Mouse (Mus musculus): ENCODE results near the gene Gdpd5. TPM values are rescaled to one million over a fixed set of nuclear protein-coding genes. Genes with fewer than 3 reads are reported as not detected.

The Gdpd5 gene
- polyA plus RNA-seq, 1 experiment from 2014 or later: 24.9 TPM

- Histone ChIP-seq H3K9me3 (ENCODE audit: control insufficient read depth, low read length) (no peaks in the 10 kb centered on the region), H3K27me3 (ENCODE audit: control insufficient read depth, insufficient read depth, low read length) (no peaks in the 10 kb centered on the region), H3K4me2 (ENCODE audit: low read length) (peak overlapping the region; percentile 67), H3K4me3 (ENCODE audit: control insufficient read depth in 1 of 2, insufficient read depth in 1 of 2, low read depth in 1 of 2, low read length in 2 of 2) (no peak overlapping the region), H3K36me3 (ENCODE audit: control insufficient read depth, insufficient read depth, low read length) (no peaks in the 10 kb centered on the region), H3K27ac (replicated peaks in 1 of 2; ENCODE audit: control insufficient read depth in 1 of 2, insufficient read depth in 1 of 2, low read depth in 2 of 2, low read length in 2 of 2) (peak overlapping the region; percentile 99 to 100), H3K9ac (ENCODE audit: low read length) (peak overlapping the region; percentile 76; the same call in 1 of the 2 replicates), H3K4me1 (ENCODE audit: control insufficient read depth in 2 of 2, insufficient read depth in 2 of 2, low read length in 2 of 2) (peaks cover 50 to 65% of the 10 kb centered on the region in 2 experiments)
- WGBS: 17% methylated on average over 7 of the region's 7 CpGs
- ATAC-seq (ENCODE audit: insufficient number of reproducible peaks, insufficient read depth, low FRiP score, low read depth): no peak
Observed at GRCm38 (mm10) chr7:99357201-99357600, 24.0 kb upstream of the Gdpd5 start.

- Histone ChIP-seq H3K9me3 (ENCODE audit: control insufficient read depth, low read length) (no peaks in the 10 kb centered on the region), H3K4me2 (ENCODE audit: low read length) (no peak overlapping the region), H3K27ac (replicated peaks in 1 of 2; ENCODE audit: control insufficient read depth in 1 of 2, insufficient read depth in 1 of 2, low read depth in 2 of 2, low read length in 2 of 2) (no peak overlapping the region), H3K36me3 (ENCODE audit: control insufficient read depth, insufficient read depth, low read length) (no peaks in the 10 kb centered on the region), H3K9ac (ENCODE audit: low read length) (no peak overlapping the region), H3K4me3 (ENCODE audit: control insufficient read depth in 1 of 2, insufficient read depth in 1 of 2, low read depth in 1 of 2, low read length in 2 of 2) (no peak overlapping the region), H3K27me3 (ENCODE audit: control insufficient read depth, insufficient read depth, low read length) (no peaks in the 10 kb centered on the region), H3K4me1 (ENCODE audit: control insufficient read depth in 2 of 2, insufficient read depth in 2 of 2, low read length in 2 of 2) (peaks cover 47 to 62% of the 10 kb centered on the region in 2 experiments)
- no peak for ATAC-seq (ENCODE audit: insufficient number of reproducible peaks, insufficient read depth, low FRiP score, low read depth)
- WGBS: 85% methylated on average over 8 of the region's 8 CpGs
Observed at GRCm38 (mm10) chr7:99358371-99358770, 22.8 kb upstream of the Gdpd5 start.

- WGBS: 17% methylated on average over 10 of the region's 10 CpGs
- no peaks in the 10 kb centered on the region for H3K9me3 ChIP-seq (ENCODE audit: control insufficient read depth, low read length)
Observed at GRCm38 (mm10) chr7:99360021-99360802, 21.0 kb upstream of the Gdpd5 start.

GRCm38 (mm10) chr7:99360803-99361414, 20.3 kb upstream of the Gdpd5 start:
- H3K27ac ChIP-seq (replicated peaks in 1 of 2; ENCODE audit: control insufficient read depth in 1 of 2, insufficient read depth in 1 of 2, low read depth in 2 of 2, low read length in 2 of 2): peak overlapping the region; percentile 90
- H3K27me3 ChIP-seq (ENCODE audit: control insufficient read depth, insufficient read depth, low read length): no peaks in the 10 kb centered on the region
- ATAC-seq (ENCODE audit: insufficient number of reproducible peaks, insufficient read depth, low FRiP score, low read depth): no peak
- 40% methylated on average over 8 of the region's 8 CpGs for WGBS
- H3K9ac ChIP-seq (ENCODE audit: low read length): peak overlapping the region; percentile 48; the same call in 1 of the 2 replicates
- H3K4me3 ChIP-seq (ENCODE audit: control insufficient read depth in 1 of 2, insufficient read depth in 1 of 2, low read depth in 1 of 2, low read length in 2 of 2): no peak overlapping the region
- peaks cover 33 to 40% of the 10 kb centered on the region in 2 experiments for H3K4me1 ChIP-seq (ENCODE audit: control insufficient read depth in 2 of 2, insufficient read depth in 2 of 2, low read length in 2 of 2)
- H3K4me2 ChIP-seq (ENCODE audit: low read length): peak overlapping the region; percentile 12; the same call in 1 of the 2 replicates
- no peaks in the 10 kb centered on the region for H3K9me3 ChIP-seq (ENCODE audit: control insufficient read depth, low read length)
- H3K36me3 ChIP-seq (ENCODE audit: control insufficient read depth, insufficient read depth, low read length): no peaks in the 10 kb centered on the region

More at GRCm38 (mm10) chr7:99360021-99360802, 21.0 kb upstream of the Gdpd5 start:
- ATAC-seq (ENCODE audit: insufficient number of reproducible peaks, insufficient read depth, low FRiP score, low read depth): peak; percentile 84
- H3K4me3 ChIP-seq (ENCODE audit: control insufficient read depth in 1 of 2, insufficient read depth in 1 of 2, low read depth in 1 of 2, low read length in 2 of 2): no peak overlapping the region
- H3K9ac ChIP-seq (ENCODE audit: low read length): peak overlapping the region; percentile 54; the same call in 1 of the 2 replicates
- peaks cover 38 to 46% of the 10 kb centered on the region in 2 experiments for H3K4me1 ChIP-seq (ENCODE audit: control insufficient read depth in 2 of 2, insufficient read depth in 2 of 2, low read length in 2 of 2)
- H3K27me3 ChIP-seq (ENCODE audit: control insufficient read depth, insufficient read depth, low read length): no peaks in the 10 kb centered on the region
- peak overlapping the region; percentile 12; the same call in 1 of the 2 replicates for H3K4me2 ChIP-seq (ENCODE audit: low read length)
- peak overlapping the region; percentile 90 for H3K27ac ChIP-seq (replicated peaks in 1 of 2; ENCODE audit: control insufficient read depth in 1 of 2, insufficient read depth in 1 of 2, low read depth in 2 of 2, low read length in 2 of 2)
- no peaks in the 10 kb centered on the region for H3K36me3 ChIP-seq (ENCODE audit: control insufficient read depth, insufficient read depth, low read length)

GRCm38 (mm10) chr7:99362137-99362536, 19.1 kb upstream of the Gdpd5 start:
- H3K9ac ChIP-seq (ENCODE audit: low read length): no peak overlapping the region
- peaks cover 20 to 28% of the 10 kb centered on the region in 2 experiments for H3K4me1 ChIP-seq (ENCODE audit: control insufficient read depth in 2 of 2, insufficient read depth in 2 of 2, low read length in 2 of 2)
- H3K27me3 ChIP-seq (ENCODE audit: control insufficient read depth, insufficient read depth, low read length): no peaks in the 10 kb centered on the region
- 80% methylated on average over 2 of the region's 2 CpGs for WGBS
- no peak overlapping the region for H3K4me2 ChIP-seq (ENCODE audit: low read length)
- no peak overlapping the region for H3K4me3 ChIP-seq (ENCODE audit: control insufficient read depth in 1 of 2, insufficient read depth in 1 of 2, low read depth in 1 of 2, low read length in 2 of 2)
- no peak for ATAC-seq (ENCODE audit: insufficient number of reproducible peaks, insufficient read depth, low FRiP score, low read depth)
- H3K36me3 ChIP-seq (ENCODE audit: control insufficient read depth, insufficient read depth, low read length): no peaks in the 10 kb centered on the region
- no peak overlapping the region for H3K27ac ChIP-seq (replicated peaks in 1 of 2; ENCODE audit: control insufficient read depth in 1 of 2, insufficient read depth in 1 of 2, low read depth in 2 of 2, low read length in 2 of 2)
- H3K9me3 ChIP-seq (ENCODE audit: control insufficient read depth, low read length): no peaks in the 10 kb centered on the region

GRCm38 (mm10) chr7:99365069-99365468, 16.1 kb upstream of the Gdpd5 start:
- no peak overlapping the region for H3K27ac ChIP-seq (replicated peaks in 1 of 2; ENCODE audit: control insufficient read depth in 1 of 2, insufficient read depth in 1 of 2, low read depth in 2 of 2, low read length in 2 of 2)
- H3K4me3 ChIP-seq (ENCODE audit: control insufficient read depth in 1 of 2, insufficient read depth in 1 of 2, low read depth in 1 of 2, low read length in 2 of 2): no peak overlapping the region
- no peaks in the 10 kb centered on the region for H3K36me3 ChIP-seq (ENCODE audit: control insufficient read depth, insufficient read depth, low read length)
- H3K9ac ChIP-seq (ENCODE audit: low read length): no peak overlapping the region
- no peak for ATAC-seq (ENCODE audit: insufficient number of reproducible peaks, insufficient read depth, low FRiP score, low read depth)
- no peak overlapping the region for H3K4me2 ChIP-seq (ENCODE audit: low read length)
- no peaks in the 10 kb centered on the region for H3K9me3 ChIP-seq (ENCODE audit: control insufficient read depth, low read length)
- no peaks in the 10 kb centered on the region for H3K27me3 ChIP-seq (ENCODE audit: control insufficient read depth, insufficient read depth, low read length)
- 0% methylated on average over 5 of the region's 5 CpGs for WGBS
- H3K4me1 ChIP-seq (ENCODE audit: control insufficient read depth in 2 of 2, insufficient read depth in 2 of 2, low read length in 2 of 2): peaks cover 10 to 11% of the 10 kb centered on the region in 2 experiments

- no peaks in the 10 kb centered on the region for H3K36me3 ChIP-seq (ENCODE audit: control insufficient read depth, insufficient read depth, low read length)
- H3K4me3 ChIP-seq (ENCODE audit: control insufficient read depth in 1 of 2, insufficient read depth in 1 of 2, low read depth in 1 of 2, low read length in 2 of 2): no peak overlapping the region
- no peaks in the 10 kb centered on the region for H3K27me3 ChIP-seq (ENCODE audit: control insufficient read depth, insufficient read depth, low read length)
- H3K9ac ChIP-seq (ENCODE audit: low read length): no peak overlapping the region
- WGBS: 63% methylated on average over 6 of the region's 6 CpGs
- no peak overlapping the region for H3K27ac ChIP-seq (replicated peaks in 1 of 2; ENCODE audit: control insufficient read depth in 1 of 2, insufficient read depth in 1 of 2, low read depth in 2 of 2, low read length in 2 of 2)
- no peaks in the 10 kb centered on the region for H3K9me3 ChIP-seq (ENCODE audit: control insufficient read depth, low read length)
- ATAC-seq (ENCODE audit: insufficient number of reproducible peaks, insufficient read depth, low FRiP score, low read depth): no peak
- H3K4me1 ChIP-seq (ENCODE audit: control insufficient read depth in 2 of 2, insufficient read depth in 2 of 2, low read length in 2 of 2): no peaks in the 10 kb centered on the region
- H3K4me2 ChIP-seq (ENCODE audit: low read length): no peak overlapping the region
Observed at GRCm38 (mm10) chr7:99366716-99367115, 14.5 kb upstream of the Gdpd5 start.
